Mouse (Mus musculus) bone marrow, adult 2 months (tissue): ENCODE results near the gene Ttc24.

Source experiments
- CTCF ChIP-seq: fragments of 200-500 bp; IDR thresholded peaks from 2 replicates; pipeline ENCODE4 v1.5.1; 2011; ENCODE audit warnings: low read length, control low read depth; ENCODE audit not compliant: control insufficient read depth, insufficient read depth
- POLR2A ChIP-seq: fragments of 200-500 bp; IDR thresholded peaks from 2 replicates; pipeline ENCODE4 v1.6.1; 2011; ENCODE audit warnings: low read depth, mild to moderate bottlenecking, control low read depth, low read length, borderline replicate concordance; ENCODE audit not compliant: control insufficient read depth

GRCm38 (mm10) chr3:88125195-88125594 lies 47.1 kb upstream of the Ttc24 start:
- TF ChIP-seq POLR2A (no peak), CTCF (no peak)
